Mouse (Mus musculus): ENCODE measurements at regions not wholly inside any gene's neighbourhood (a gene's known extent, or its start where the extent isn't known, plus 50 kb on each side); places are given as distances from the start of the nearest gene placed in this dataset.

GRCm38 (mm10) chr1:183845135-183845534, 168.0 kb upstream of the Dusp10 start:
- H3K27ac ChIP-seq (ENCODE audit: insufficient read depth, low read depth, low read length, poor library complexity, severe bottlenecking) = no peak overlapping the region
- no peak overlapping the region for H3K9ac ChIP-seq (ENCODE audit: insufficient read depth, low read depth, low read length, poor library complexity, severe bottlenecking)
- H3K36me3 ChIP-seq (ENCODE audit: control insufficient read depth, insufficient read depth, low read length, poor library complexity, severe bottlenecking) = no peaks in the 10 kb centered on the region
- no peaks in the 10 kb centered on the region for H3K4me1 ChIP-seq (ENCODE audit: control insufficient read depth in 2 of 2, insufficient read depth in 2 of 2, low read length in 2 of 2, poor library complexity in 1 of 2)
- TF ChIP-seq ZNF384 (IDR thresholded peaks at IDR 0.05; ENCODE audit: low read depth, low read length) (no peak), MAFK (IDR thresholded peaks at IDR 0.05; ENCODE audit: insufficient read depth, low read depth, low read length) (no peak), ZC3H11A (IDR thresholded peaks at IDR 0.05; ENCODE audit: borderline replicate concordance, low read depth, low read length) (no peak), HCFC1 (IDR thresholded peaks at IDR 0.05; ENCODE audit: borderline replicate concordance, insufficient read depth, low read length) (no peak), CHD2 (IDR thresholded peaks at IDR 0.05; ENCODE audit: low read depth, low read length) (no peak)
- in situ Hi-C loops (cut with MboI; ENCODE audit: low sequenced_read_pairs in 2 of 2, unreplicated experiment in 2 of 2) = no loop called here
- no peaks in the 10 kb centered on the region for H3K9me3 ChIP-seq (ENCODE audit: control insufficient read depth, insufficient read depth, low read depth, low read length)
- H3K4me3 ChIP-seq (ENCODE audit: insufficient read depth in 1 of 2, low read depth in 1 of 2, low read length in 2 of 2, poor library complexity in 1 of 2, severe bottlenecking in 1 of 2) = no peak overlapping the region
- no peak for DNase-seq (ENCODE audit: low read depth, low spot score)

DNA sequence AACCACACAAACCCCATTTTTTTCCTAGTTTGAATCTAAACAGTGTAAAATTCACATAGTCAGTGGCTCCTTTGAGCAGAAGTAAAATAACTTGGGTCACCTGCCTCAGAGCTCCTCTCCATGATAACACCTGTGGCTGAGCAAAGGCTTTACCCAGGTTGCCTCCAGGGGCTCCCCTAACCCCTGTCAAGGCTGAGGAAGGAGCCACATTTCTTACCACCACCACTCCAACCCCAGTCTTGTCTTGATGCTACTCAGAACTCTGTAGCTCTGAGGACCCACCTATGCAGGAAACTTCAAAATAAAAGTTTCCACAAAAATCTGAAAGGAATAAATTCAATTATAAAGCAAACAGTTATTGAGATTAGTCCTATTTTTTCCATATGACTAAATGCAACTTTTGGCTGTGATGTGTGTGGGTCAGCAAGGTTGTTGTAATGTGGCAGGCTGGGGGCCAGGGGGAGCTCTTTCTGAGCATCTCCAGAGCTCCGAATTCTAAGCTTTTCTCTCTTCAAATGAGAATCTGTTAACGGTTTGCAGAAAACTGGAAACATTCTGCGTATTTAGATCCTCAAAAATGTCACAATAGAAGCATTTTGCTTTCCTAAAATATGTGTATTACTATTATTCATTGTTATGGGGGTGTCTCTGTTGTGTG, 159.0 kb upstream of the Dusp10 start:
- no peaks in the 10 kb centered on the region for H3K36me3 ChIP-seq (ENCODE audit: control insufficient read depth, insufficient read depth, low read length, poor library complexity, severe bottlenecking)
- peak; percentile 4 for DNase-seq (ENCODE audit: low read depth, low spot score)
- H3K4me1 ChIP-seq (ENCODE audit: control insufficient read depth in 2 of 2, insufficient read depth in 2 of 2, low read length in 2 of 2, poor library complexity in 1 of 2) = no peaks in the 10 kb centered on the region
- no peak for TF ChIP-seq CHD2 (IDR thresholded peaks at IDR 0.05; ENCODE audit: low read depth, low read length)
- TF ChIP-seq ZNF384 (IDR thresholded peaks at IDR 0.05; ENCODE audit: low read depth, low read length) = no peak
- no peak for TF ChIP-seq MAFK (IDR thresholded peaks at IDR 0.05; ENCODE audit: insufficient read depth, low read depth, low read length)
- TF ChIP-seq ZC3H11A (IDR thresholded peaks at IDR 0.05; ENCODE audit: borderline replicate concordance, low read depth, low read length) = no peak
- TF ChIP-seq HCFC1 (IDR thresholded peaks at IDR 0.05; ENCODE audit: borderline replicate concordance, insufficient read depth, low read length) = no peak
- H3K27ac ChIP-seq (ENCODE audit: insufficient read depth, low read depth, low read length, poor library complexity, severe bottlenecking) = no peak overlapping the region
- H3K9me3 ChIP-seq (ENCODE audit: control insufficient read depth, insufficient read depth, low read depth, low read length) = no peaks in the 10 kb centered on the region
- no peak overlapping the region for H3K4me3 ChIP-seq (ENCODE audit: insufficient read depth in 1 of 2, low read depth in 1 of 2, low read length in 2 of 2, poor library complexity in 1 of 2, severe bottlenecking in 1 of 2)
- in situ Hi-C loops (cut with MboI; ENCODE audit: low sequenced_read_pairs in 2 of 2, unreplicated experiment in 2 of 2) = no loop called here
- no peak overlapping the region for H3K9ac ChIP-seq (ENCODE audit: insufficient read depth, low read depth, low read length, poor library complexity, severe bottlenecking)

GRCm38 (mm10) chr1:183865111-183865510, 148.0 kb upstream of the Dusp10 start:
- no peak overlapping the region for H3K4me3 ChIP-seq (ENCODE audit: insufficient read depth in 1 of 2, low read depth in 1 of 2, low read length in 2 of 2, poor library complexity in 1 of 2, severe bottlenecking in 1 of 2)
- in situ Hi-C loops (cut with MboI; ENCODE audit: low sequenced_read_pairs in 2 of 2, unreplicated experiment in 2 of 2) = no loop called here
- H3K36me3 ChIP-seq (ENCODE audit: control insufficient read depth, insufficient read depth, low read length, poor library complexity, severe bottlenecking) = no peaks in the 10 kb centered on the region
- no peak overlapping the region for H3K9ac ChIP-seq (ENCODE audit: insufficient read depth, low read depth, low read length, poor library complexity, severe bottlenecking)
- no peak overlapping the region for H3K27ac ChIP-seq (ENCODE audit: insufficient read depth, low read depth, low read length, poor library complexity, severe bottlenecking)
- DNase-seq (ENCODE audit: low read depth, low spot score) = no peak
- H3K4me1 ChIP-seq (ENCODE audit: control insufficient read depth in 2 of 2, insufficient read depth in 2 of 2, low read length in 2 of 2, poor library complexity in 1 of 2) = no peaks in the 10 kb centered on the region
- no peaks in the 10 kb centered on the region for H3K9me3 ChIP-seq (ENCODE audit: control insufficient read depth, insufficient read depth, low read depth, low read length)
- TF ChIP-seq CHD2 (IDR thresholded peaks at IDR 0.05; ENCODE audit: low read depth, low read length) = no peak
- no peak for TF ChIP-seq MAFK (IDR thresholded peaks at IDR 0.05; ENCODE audit: insufficient read depth, low read depth, low read length)
- no peak for TF ChIP-seq ZC3H11A (IDR thresholded peaks at IDR 0.05; ENCODE audit: borderline replicate concordance, low read depth, low read length)
- TF ChIP-seq ZNF384 (IDR thresholded peaks at IDR 0.05; ENCODE audit: low read depth, low read length) = no peak
- no peak for TF ChIP-seq HCFC1 (IDR thresholded peaks at IDR 0.05; ENCODE audit: borderline replicate concordance, insufficient read depth, low read length)

- no peak for DNase-seq (ENCODE audit: low read depth, low spot score)
Observed at GRCm38 (mm10) chr1:183865586-183865985, 147.5 kb upstream of the Dusp10 start.

More at GRCm38 (mm10) chr1:183865586-183865985, 147.5 kb upstream of the Dusp10 start:
- Histone ChIP-seq H3K36me3 (ENCODE audit: control insufficient read depth, insufficient read depth, low read length, poor library complexity, severe bottlenecking) (no peaks in the 10 kb centered on the region), H3K27ac (ENCODE audit: insufficient read depth, low read depth, low read length, poor library complexity, severe bottlenecking) (no peak overlapping the region), H3K4me1 (ENCODE audit: control insufficient read depth in 2 of 2, insufficient read depth in 2 of 2, low read length in 2 of 2, poor library complexity in 1 of 2) (no peaks in the 10 kb centered on the region), H3K4me3 (ENCODE audit: insufficient read depth in 1 of 2, low read depth in 1 of 2, low read length in 2 of 2, poor library complexity in 1 of 2, severe bottlenecking in 1 of 2) (no peak overlapping the region), H3K9me3 (ENCODE audit: control insufficient read depth, insufficient read depth, low read depth, low read length) (no peaks in the 10 kb centered on the region), H3K9ac (ENCODE audit: insufficient read depth, low read depth, low read length, poor library complexity, severe bottlenecking) (no peak overlapping the region)
- in situ Hi-C loops (cut with MboI; ENCODE audit: low sequenced_read_pairs in 2 of 2, unreplicated experiment in 2 of 2) = no loop called here
- TF ChIP-seq CHD2 (IDR thresholded peaks at IDR 0.05; ENCODE audit: low read depth, low read length) (no peak), MAFK (IDR thresholded peaks at IDR 0.05; ENCODE audit: insufficient read depth, low read depth, low read length) (no peak), HCFC1 (IDR thresholded peaks at IDR 0.05; ENCODE audit: borderline replicate concordance, insufficient read depth, low read length) (no peak), ZNF384 (IDR thresholded peaks at IDR 0.05; ENCODE audit: low read depth, low read length) (no peak), ZC3H11A (IDR thresholded peaks at IDR 0.05; ENCODE audit: borderline replicate concordance, low read depth, low read length) (no peak)

Measured in ES-E14 (cell line).